Mouse (Mus musculus): Measurements from ENCODE around the gene Btbd11. TPM values are rescaled to one million over a fixed set of nuclear protein-coding genes. Genes with fewer than 3 reads are reported as not detected.

Gene Btbd11
- 1.4 TPM for polyA plus RNA-seq (2014; fragmentation: Illumina TruSeq; extraction: RNeasy Lipid Tissue Mini Kit (QIAGEN cat#74804); ENCODE audit: low read depth, low replicate concordance)

GRCm38 (mm10) chr10:85386605-85387218 is at the start of gene Btbd11:
Gene Btbd11 (plus strand): TSS chr10:85386814.

Other genes starting within 250 kb of the Btbd11 start
- gene Cry1, start 201.8 kb upstream of the Btbd11 start, polyA plus RNA-seq (2014; fragmentation: Illumina TruSeq; extraction: RNeasy Lipid Tissue Mini Kit (QIAGEN cat#74804); ENCODE audit: low read depth, low replicate concordance), result 10.8 TPM